Mouse (Mus musculus) cerebellum, adult 11 months (tissue): ENCODE measurements around the gene Ppil4.

ENCODE experiments used
- DNase-seq: peaks from one replicate; pipeline ENCODE4 v3.0.0; 2022

Ppil4 gene

GRCm38 (mm10) chr10:7825281-7825665 lies 32.6 kb downstream of the Ppil4 start:
- DNase-seq = no peak

- no peak for DNase-seq
Measured at GRCm38 (mm10) chr10:7826106-7826505, 33.4 kb downstream of the Ppil4 start.

GRCm38 (mm10) chr10:7832171-7832676 lies 39.5 kb downstream of the Ppil4 start, which contains the start of gene Zc3h12d:
Gene Zc3h12d (plus strand): TSS chr10:7832470.
- no peak for DNase-seq

GRCm38 (mm10) chr10:7833377-7834165 lies 40.9 kb downstream of the Ppil4 start:
- DNase-seq = no peak

GRCm38 (mm10) chr10:7834671-7835225 lies 42.1 kb downstream of the Ppil4 start:
- DNase-seq = no peak

- DNase-seq = no peak
Measured at GRCm38 (mm10) chr10:7836902-7837301, 44.2 kb downstream of the Ppil4 start.

GRCm38 (mm10) chr10:7837446-7837845 lies 44.8 kb downstream of the Ppil4 start:
- no peak for DNase-seq

- no peak for DNase-seq
Measured at GRCm38 (mm10) chr10:7838036-7838435, 45.3 kb downstream of the Ppil4 start.

GRCm38 (mm10) chr10:7838874-7839421 lies 46.3 kb downstream of the Ppil4 start:
- no peak for DNase-seq

- peak; percentile 33 for DNase-seq
Measured at GRCm38 (mm10) chr10:7839551-7840352, 47.1 kb downstream of the Ppil4 start.

- no peak for DNase-seq
Measured at GRCm38 (mm10) chr10:7840353-7840733, 47.7 kb downstream of the Ppil4 start.

GRCm38 (mm10) chr10:7840785-7841184 lies 48.1 kb downstream of the Ppil4 start:
- no peak for DNase-seq

GRCm38 (mm10) chr10:7841571-7842080 lies 48.9 kb downstream of the Ppil4 start:
- DNase-seq = no peak

- DNase-seq = no peak
Measured at GRCm38 (mm10) chr10:7843181-7843580, 50.5 kb downstream of the Ppil4 start.

GRCm38 (mm10) chr10:7844161-7844560 lies 51.5 kb downstream of the Ppil4 start:
- no peak for DNase-seq

- no peak for DNase-seq
Measured at GRCm38 (mm10) chr10:7845136-7845535, 52.4 kb downstream of the Ppil4 start.

GRCm38 (mm10) chr10:7845991-7846390 lies 53.3 kb downstream of the Ppil4 start:
- no peak for DNase-seq

- no peak for DNase-seq
Measured at GRCm38 (mm10) chr10:7847166-7847605, 54.5 kb downstream of the Ppil4 start.

GRCm38 (mm10) chr10:7851891-7852290 lies 59.2 kb downstream of the Ppil4 start:
- no peak for DNase-seq

- no peak for DNase-seq
Measured at GRCm38 (mm10) chr10:7860494-7860893, 67.8 kb downstream of the Ppil4 start.

- DNase-seq = no peak
Measured at GRCm38 (mm10) chr10:7861259-7861936, 68.7 kb downstream of the Ppil4 start.

- no peak for DNase-seq
Measured at GRCm38 (mm10) chr10:7861937-7862657, 69.4 kb downstream of the Ppil4 start.
